Mouse (Mus musculus) frontal cortex, postnatal 25 days (tissue): ENCODE measurements around the gene Ykt6.
A peak's percentile ranks its signal among the peaks of the same experiment; 100 is the strongest.
"Not testable (repeated sequence)": the region's sequence is repeated elsewhere in the genome, so short reads cannot be mapped to it uniquely, and the experiment has no call there.

Experiments
- DNase-seq, 2 experiments: peaks; one replicate each; pipeline ENCODE4 v3.0.0; 2022; ENCODE audit warnings: low spot score in 2 of 2

Ykt6 gene

GRCm38 (mm10) chr11:5955546-5956276 lies at the start of gene Ykt6:
Gene Ykt6 (plus strand): TSS chr11:5955693.
- peak; percentile 86 to 92 for DNase-seq

DNA sequence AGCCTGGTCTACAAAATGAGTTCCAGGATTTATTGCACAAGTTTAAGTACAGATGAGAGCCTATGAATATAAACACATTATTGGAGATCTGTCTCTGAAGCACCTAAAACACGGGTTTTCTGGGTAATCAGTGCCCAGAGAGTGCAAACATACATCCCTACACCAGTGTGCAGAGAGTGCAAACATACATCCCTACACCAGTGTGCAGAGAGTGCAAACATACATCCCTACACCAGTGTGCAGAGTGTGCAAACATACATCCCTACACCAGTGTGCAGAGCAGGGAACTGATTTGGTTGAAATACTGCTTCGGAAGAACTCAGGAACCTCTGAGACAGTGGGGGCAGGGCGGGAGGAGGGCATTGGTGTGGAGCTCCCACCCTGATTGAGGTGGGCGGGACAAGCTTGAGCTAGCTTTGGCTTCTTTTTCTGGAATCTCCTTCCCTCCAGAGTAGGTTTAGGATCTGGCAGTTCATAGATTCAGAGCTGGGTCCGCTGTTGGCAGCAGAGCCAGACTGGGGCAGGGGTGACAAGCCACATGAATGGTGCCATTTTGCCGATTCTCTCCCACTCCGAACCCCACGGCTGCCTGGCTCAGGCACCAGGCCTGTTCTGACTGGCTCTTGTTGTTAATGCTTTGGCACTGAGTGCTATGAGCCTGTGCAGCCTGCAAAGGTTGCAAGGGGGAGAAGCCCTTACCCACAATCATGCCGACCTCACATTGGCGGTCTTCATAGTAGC lies 49.5 kb upstream of the Ykt6 start:
- DNase-seq = no peak

- no peak for DNase-seq
Measured at GRCm38 (mm10) chr11:5907096-5907495, 48.4 kb upstream of the Ykt6 start.

DNA sequence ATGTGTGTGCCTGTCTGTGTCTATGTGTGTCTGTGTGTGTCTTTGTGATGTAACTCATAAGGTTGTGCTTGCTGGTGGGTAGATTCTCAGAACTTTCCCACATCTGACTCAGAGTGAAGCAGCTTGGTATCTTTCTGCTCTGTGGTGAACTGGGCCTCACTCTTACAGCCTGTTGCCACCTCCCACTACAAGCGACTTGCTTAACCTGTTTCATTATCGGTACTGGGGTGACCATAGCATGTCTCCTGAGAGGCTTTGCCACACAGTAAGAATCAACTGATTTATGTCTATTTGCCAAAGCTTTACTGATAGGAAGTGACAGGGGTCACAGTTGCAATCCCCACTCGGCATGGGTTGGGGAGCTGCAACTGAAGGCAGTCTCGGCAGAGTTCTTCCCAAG lies 46.9 kb upstream of the Ykt6 start:
- no peak for DNase-seq

DNA sequence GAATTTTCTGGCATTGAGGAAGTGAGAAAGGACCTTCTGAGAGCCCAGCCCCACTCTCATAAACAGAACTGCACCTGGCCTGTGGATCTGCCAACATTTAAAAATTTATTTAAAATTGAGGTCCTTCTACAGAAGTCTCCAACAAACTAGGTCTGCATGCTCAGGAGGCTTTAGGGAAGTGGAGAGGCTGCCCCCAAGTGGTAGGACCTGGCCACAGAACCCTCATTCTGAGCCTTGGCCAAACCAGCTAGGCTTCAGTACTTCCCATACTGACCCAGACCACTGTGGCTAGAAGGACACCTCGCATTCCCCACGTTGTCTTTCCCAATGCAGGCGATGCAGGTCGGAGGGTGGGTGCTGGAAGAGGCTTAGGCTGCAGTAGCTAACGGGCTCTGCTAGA lies 42.9 kb upstream of the Ykt6 start:
- peak; percentile 62 to 68 for DNase-seq

GRCm38 (mm10) chr11:5913256-5913655 lies 42.2 kb upstream of the Ykt6 start:
- no peak for DNase-seq

- DNase-seq = no peak
Measured at GRCm38 (mm10) chr11:5913936-5914335, 41.6 kb upstream of the Ykt6 start.

DNA sequence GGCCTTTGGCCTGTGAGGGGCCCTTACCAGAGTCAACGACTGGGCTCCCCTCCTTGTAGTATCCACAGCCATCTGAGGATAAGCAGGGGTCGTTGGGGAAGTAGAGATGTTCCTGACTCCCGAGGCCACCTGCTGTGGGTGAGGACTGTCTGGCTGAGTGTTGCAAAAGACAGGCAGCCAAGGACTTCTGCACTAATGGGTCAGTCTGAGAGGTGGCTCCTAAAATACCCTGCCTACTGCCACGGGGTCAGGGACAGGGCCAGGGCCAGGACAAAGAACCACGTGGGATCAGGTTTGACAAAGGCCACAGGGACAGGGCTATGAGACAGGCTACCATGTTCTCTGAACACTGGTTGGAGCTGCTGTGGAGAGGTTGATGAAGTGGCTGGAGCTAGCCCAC lies 40.6 kb upstream of the Ykt6 start:
- DNase-seq = no peak

DNA sequence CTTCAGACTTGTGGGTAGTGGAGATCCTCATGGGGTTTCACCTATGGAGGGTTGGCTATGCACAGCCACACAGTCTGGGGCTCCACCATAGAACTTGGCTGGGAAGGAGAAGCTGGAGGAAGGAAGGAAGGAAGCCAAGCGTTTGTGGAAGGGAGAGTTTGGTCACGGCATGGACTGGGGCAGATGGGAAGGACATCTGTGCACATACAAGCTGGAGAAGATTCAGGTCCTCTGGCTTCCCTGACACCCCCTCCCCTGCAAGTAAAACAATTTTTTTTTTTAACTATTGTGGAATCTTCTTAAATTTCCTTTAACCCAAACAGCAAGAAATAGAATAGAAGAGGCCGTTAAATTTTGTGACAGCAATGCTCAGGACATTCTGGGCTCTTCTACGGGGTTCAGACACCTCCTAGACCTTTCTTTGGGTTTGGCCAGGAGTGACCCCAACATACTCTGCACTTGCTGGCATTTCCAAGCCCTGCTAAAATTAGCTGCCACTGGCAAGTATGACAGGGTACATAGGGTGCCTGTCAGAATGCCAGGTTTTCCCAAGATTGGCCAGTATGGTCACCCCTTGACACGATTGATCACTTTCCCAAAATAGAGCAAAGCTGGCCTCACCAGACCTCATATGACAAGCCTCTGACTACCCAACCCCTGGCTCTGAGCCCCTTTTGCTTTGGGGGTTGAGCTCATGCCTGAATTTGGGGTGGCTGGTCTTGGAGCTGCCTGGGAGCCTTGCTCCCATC lies 39.9 kb upstream of the Ykt6 start:
- DNase-seq = no peak

DNA sequence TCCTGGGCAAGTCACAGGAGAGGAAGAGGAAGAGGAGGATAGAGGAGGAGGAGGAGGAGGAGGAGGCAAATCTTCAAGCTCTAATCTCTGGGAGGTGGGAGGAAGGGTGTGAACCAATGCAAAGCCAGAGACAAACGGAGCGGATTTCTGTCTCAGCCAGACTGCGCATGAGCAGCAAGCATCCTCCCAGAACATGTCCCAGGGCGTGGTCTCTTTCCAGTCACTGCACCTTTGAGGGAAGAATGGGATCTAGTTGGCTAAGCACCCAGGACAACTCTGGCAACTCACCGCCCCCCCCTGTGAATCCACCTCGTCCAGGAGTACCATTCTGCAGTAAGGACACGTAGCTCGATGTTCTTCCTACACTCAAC lies 39.3 kb upstream of the Ykt6 start:
- no peak for DNase-seq

GRCm38 (mm10) chr11:5918111-5918510 lies 37.4 kb upstream of the Ykt6 start:
- DNase-seq = no peak

DNA sequence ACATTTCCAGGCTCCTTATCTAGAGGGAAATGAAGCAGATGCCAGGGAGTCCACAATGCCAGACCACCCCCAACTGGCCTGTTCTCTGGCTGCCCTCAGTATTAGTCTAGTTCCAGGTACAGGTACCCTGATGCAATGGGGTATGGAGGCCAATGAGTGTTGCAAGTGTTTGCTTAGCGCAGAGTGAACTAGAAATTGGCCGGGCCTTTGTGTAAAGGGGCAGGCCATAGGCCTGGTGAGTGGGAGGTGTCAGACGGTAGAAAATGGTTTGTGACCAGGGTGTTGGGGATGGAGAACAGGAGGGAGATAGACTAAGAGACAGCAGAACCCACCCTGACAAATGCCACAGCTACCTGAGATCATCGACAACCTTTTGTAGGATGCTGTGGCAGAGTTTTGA lies 35.9 kb upstream of the Ykt6 start:
- no peak for DNase-seq

DNA sequence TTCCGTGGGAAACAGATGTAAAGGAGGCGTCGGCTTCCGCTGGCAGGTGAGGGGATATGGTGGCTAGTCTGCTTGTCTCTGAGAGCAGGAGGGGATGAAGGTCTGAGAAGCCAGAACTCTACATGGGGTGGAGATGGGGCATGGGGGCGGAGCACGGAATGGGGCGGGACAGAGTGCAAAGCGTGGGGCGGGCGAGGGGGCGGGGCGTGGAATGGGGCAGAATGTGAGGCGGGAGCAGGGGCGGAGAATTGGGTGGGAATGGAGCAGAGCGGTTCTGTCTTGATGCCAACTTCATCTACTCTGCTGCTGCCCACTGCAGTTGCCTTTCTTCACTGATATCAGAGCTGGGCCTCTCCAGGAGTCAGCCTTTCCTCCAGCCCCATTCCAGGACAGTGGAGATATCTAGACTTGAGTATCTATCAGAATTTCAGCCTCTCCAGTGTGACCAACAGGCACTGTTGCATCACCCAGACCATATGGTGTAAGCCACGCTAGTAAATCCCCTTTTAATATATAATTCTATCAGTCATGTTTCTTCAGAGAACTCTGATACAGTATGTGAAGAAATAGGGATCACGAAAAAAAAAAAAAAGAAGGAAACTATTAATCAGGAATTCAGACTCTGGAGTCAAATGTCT lies 35.1 kb upstream of the Ykt6 start:
- no peak for DNase-seq

- no peak for DNase-seq
Measured at GRCm38 (mm10) chr11:5924699-5925098, 30.8 kb upstream of the Ykt6 start.

GRCm38 (mm10) chr11:5926696-5927220 lies 28.7 kb upstream of the Ykt6 start:
- no peak for DNase-seq

DNA sequence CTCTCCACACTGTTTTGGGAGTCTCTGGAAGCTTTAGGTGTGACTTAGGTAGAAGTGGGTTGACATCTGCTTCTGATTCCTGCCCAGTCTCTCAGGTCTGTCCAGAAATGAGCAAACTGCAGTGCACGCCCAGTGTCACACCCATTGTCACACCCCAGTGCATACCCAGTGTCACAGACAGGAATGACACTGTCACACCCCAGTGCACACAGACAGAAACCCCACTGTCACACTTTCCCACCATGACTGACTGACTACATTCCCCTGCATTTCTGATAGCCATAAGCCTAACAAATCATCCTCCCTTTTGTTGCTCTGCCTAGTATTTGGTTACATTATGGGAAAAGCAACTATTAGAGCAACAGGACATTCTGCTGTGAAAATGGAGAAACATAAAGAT lies 24.9 kb upstream of the Ykt6 start:
- DNase-seq = no peak

GRCm38 (mm10) chr11:5931947-5932346 lies 23.5 kb upstream of the Ykt6 start:
- not testable (repeated sequence) for DNase-seq

DNA sequence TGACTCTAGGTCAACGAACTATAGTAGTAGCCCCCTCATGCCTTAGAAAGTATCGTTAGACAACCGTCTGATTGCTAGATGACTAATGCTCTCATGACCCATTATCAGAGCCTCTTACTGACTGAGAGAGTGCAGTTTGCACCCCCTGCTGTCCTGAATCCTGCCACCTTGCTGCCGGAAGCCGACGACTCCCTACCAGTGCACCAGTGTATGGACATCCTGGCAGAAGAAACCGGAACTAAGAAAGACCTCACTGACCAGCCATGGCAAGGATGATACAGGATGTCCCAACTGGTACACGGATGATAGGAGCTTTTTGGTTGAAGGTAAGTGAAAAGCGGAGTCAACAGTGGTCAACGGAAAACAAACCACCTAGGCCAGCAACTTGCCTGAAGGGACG lies 21.0 kb upstream of the Ykt6 start:
- DNase-seq = not testable (repeated sequence)

- DNase-seq = no peak
Measured at GRCm38 (mm10) chr11:5942966-5943365, 12.5 kb upstream of the Ykt6 start.

- DNase-seq = no peak
Measured at GRCm38 (mm10) chr11:5945096-5945495, 10.4 kb upstream of the Ykt6 start.

GRCm38 (mm10) chr11:5947796-5948195 lies 7.7 kb upstream of the Ykt6 start:
- no peak for DNase-seq
